Mouse (Mus musculus) lung, adult 2 months (tissue): ENCODE measurements around the gene Coil. TPM values are rescaled to one million over a fixed set of nuclear protein-coding genes. Genes with fewer than 3 reads are reported as not detected.
A peak's percentile ranks its signal among the peaks of the same experiment; 100 is the strongest.

Experiments used
- DNase-seq: peaks from one replicate; pipeline ENCODE4 v3.0.0; 2022
- H3K4me1 ChIP-seq: fragments of 200-500 bp; 2 replicates; pipeline ENCODE4 v1.6.1; 2011; ENCODE audit warnings: low read length; ENCODE audit not compliant: control insufficient read depth, insufficient read depth
- H3K4me3 ChIP-seq: fragments of 200-500 bp; replicated peaks from 2 replicates; pipeline ENCODE3; 2011; ENCODE audit warnings: low read depth, mild to moderate bottlenecking, control low read depth, low read length; ENCODE audit errors: extremely low read depth
- CTCF ChIP-seq: fragments of 200-500 bp; IDR thresholded peaks from 2 replicates; pipeline ENCODE4 v1.5.1; 2011; ENCODE audit warnings: mild to moderate bottlenecking, low read length, control low read depth; ENCODE audit not compliant: insufficient read depth
- POLR2A ChIP-seq: fragments of 200-500 bp; IDR thresholded peaks from 2 replicates; pipeline ENCODE4 v1.6.1; 2011; ENCODE audit warnings: low read depth, mild to moderate bottlenecking, control low read depth, low read length, borderline replicate concordance; ENCODE audit errors: extremely low read depth
- WGBS: fragments of 180-500 bp; shearing (Covaris S2); methylation state at CpG from one replicate; pipeline ENCODE4 v1.1.7; 2018; 5-methylcytosine and 5-hydroxymethylcytosine counted together
- polyA plus RNA-seq: library from polyadenylated mRNA; depleted of rRNA; stranded (reverse); fragments of >200 nt; gene quantifications from 2 replicates; pipeline ENCODE4 v1.2.3, GENCODE M21; 2012

Gene Coil
- polyA plus RNA-seq, 1 experiment = 3.5 TPM

DNA sequence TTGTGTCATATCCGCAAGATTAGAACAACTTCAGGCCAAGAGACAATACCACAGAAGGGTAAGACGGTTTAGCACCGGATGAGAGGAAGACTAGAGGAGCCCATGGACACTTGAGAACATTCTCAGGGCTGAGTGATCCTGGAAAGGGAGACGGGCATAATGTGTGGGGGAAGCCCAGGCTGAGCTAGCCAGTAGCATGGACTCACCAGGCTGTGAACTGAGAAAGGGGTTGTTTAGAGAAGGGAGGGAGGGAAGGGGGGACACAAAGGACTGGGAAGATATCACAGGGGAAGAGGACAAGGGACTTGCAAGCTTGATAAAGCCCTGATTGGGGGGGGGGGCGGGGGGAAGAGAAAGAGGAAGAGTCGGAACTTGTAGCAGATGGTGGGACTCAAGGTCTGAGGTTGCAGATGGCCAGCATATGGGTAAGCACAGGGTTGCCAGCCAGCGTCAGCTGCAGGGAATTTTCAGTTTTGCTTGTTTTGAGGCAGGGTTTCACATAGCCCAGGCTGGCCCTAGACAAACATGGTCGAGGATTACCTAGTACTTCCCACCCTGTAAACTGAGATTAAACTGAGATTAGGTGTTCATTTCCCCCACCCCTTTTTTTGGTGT lies 24.0 kb upstream of the Coil start:
- H3K4me1 ChIP-seq = no peaks in the 10 kb centered on the region
- DNase-seq = no peak
- 75% methylated on average over 8 of the region's 8 CpGs for WGBS
- TF ChIP-seq CTCF (no peak), POLR2A (no peak)
- H3K4me3 ChIP-seq = no peak overlapping the region

DNA sequence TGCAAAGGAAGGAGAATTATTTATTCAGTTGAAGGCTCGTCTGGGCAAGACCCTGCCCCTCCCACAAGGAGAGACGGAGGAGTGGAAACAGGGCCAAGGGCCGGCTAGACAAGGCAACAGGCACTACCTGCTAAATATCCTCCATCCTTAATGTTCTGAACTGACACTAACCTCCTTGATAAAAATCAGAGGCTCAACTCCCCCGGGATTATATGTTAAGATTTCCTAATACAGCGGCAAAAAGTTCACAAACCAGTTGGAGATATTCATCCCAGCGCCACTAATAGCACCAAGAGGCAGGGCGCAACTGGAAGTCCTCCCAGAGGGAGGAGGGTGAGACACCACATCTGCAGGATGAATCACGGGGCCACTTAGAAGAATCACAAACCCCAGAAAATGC lies 21.2 kb upstream of the Coil start:
- Histone ChIP-seq H3K4me1 (no peaks in the 10 kb centered on the region), H3K4me3 (no peak overlapping the region)
- TF ChIP-seq POLR2A = no peak
- no peak for TF ChIP-seq CTCF
- no peak for DNase-seq
- WGBS = 76% methylated on average over 8 of the region's 8 CpGs

DNA sequence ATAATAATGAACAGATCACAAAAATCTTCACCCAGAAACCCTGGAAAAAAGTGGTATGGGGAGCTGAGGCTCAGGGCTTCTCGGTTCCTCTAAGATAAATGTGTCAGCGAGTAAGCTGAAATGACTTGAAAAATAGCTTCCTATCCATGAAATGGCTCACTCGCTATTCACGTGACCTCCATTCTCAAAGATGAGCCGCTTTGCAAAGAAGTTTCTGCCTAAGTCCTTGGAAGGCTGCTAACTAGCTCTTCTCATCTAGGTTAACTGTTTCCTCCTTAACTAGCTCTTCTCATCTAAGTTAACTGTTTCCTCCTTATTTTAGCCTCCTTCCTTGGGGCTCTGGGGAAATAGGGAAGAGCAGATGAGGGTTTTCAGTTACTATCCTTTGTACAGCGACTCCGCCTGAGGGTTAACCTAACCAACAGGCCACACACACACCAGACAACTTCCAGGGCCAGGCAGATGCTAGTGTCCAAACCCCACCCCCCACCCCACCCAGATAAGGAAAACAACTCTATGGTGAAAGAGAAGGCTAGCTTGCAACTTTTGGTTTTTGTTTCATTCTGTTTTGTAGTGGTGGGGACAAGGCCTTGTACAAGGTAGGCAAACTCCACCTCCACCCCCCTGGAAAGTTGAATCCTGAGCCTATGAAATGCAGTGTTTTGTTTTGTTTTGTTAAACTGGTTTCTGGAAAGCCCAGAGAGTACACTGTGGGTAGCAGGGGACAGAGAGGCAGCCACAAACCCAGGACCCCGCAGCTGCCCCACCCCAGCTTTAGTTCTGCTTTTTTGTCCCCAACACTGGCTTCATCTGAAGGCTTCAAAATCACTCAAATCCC lies 20.0 kb upstream of the Coil start:
- WGBS = 78% methylated on average over 8 of the region's 8 CpGs

GRCm38 (mm10) chr11:88950640-88951250 lies 19.3 kb upstream of the Coil start:
- no peak overlapping the region for H3K4me3 ChIP-seq
- TF ChIP-seq POLR2A (no peak), CTCF (no peak)
- no peaks in the 10 kb centered on the region for H3K4me1 ChIP-seq
- WGBS = 80% methylated on average over 13 of the region's 13 CpGs
- no peak for DNase-seq

More for the DNA sequence above, 20.0 kb upstream of the Coil start:
- H3K4me3 ChIP-seq = no peak overlapping the region
- DNase-seq = no peak
- no peaks in the 10 kb centered on the region for H3K4me1 ChIP-seq
- TF ChIP-seq POLR2A = no peak
- TF ChIP-seq CTCF = no peak

GRCm38 (mm10) chr11:88951576-88951975 lies 18.5 kb upstream of the Coil start:
- 97% methylated on average over 2 of the region's 2 CpGs for WGBS
- no peaks in the 10 kb centered on the region for H3K4me1 ChIP-seq
- H3K4me3 ChIP-seq = no peak overlapping the region
- no peak for DNase-seq
- TF ChIP-seq CTCF = no peak
- TF ChIP-seq POLR2A = no peak

GRCm38 (mm10) chr11:88952117-88952516 lies 17.9 kb upstream of the Coil start:
- TF ChIP-seq CTCF (no peak), POLR2A (no peak)
- Histone ChIP-seq H3K4me1 (no peaks in the 10 kb centered on the region), H3K4me3 (no peak overlapping the region)
- DNase-seq = no peak
- WGBS = 92% methylated on average over 5 of the region's 5 CpGs

- no peak for TF ChIP-seq POLR2A
- TF ChIP-seq CTCF = no peak
- Histone ChIP-seq H3K4me1 (no peaks in the 10 kb centered on the region), H3K4me3 (no peak overlapping the region)
- 94% methylated on average over 3 of the region's 3 CpGs for WGBS
- DNase-seq = no peak
These were observed 16.5 kb upstream of the Coil start for GRCm38 (mm10) chr11:88953582-88953981.

DNA sequence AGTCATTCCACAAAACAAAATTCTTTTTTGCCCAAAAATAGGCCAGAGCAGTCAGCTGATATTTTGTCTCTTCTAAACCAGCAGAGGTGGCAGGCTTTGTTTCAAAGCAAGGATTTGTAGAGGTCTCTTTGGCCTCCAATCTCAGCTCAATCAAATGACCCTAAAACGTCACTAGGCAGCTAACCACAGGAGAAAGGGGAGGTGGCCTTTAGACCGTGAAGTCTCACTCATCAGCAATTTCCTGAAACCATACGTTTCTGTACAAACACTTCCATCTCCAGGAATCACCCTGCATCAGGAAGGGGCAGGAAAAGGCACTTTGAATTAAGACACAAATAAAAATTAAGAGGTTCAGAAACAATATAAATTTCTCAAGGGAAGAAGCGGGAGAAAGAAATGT lies 15.2 kb upstream of the Coil start:
- TF ChIP-seq POLR2A (no peak), CTCF (no peak)
- Histone ChIP-seq H3K4me3 (peak overlapping the region; percentile 37), H3K4me1 (no peaks in the 10 kb centered on the region)
- WGBS = under 1% methylated on average over 4 of the region's 4 CpGs
- no peak for DNase-seq

GRCm38 (mm10) chr11:88955217-88955969 lies 14.7 kb upstream of the Coil start, which contains the start of gene Scpep1:
Gene Scpep1, minus strand, starts transcription at chr11:88955465.
- WGBS = 3% methylated on average over 34 of the region's 34 CpGs
- DNase-seq = peak; percentile 97
- Histone ChIP-seq H3K4me3 (peak within 1 kb of the TSS; percentile 92), H3K4me1 (no peaks in the 10 kb centered on the region)
- peak; percentile 70; the same call in 1 of the 2 replicates for TF ChIP-seq POLR2A
- peak; percentile 55 for TF ChIP-seq CTCF
